Mouse (Mus musculus) forebrain, embryonic 16.5 days (tissue): Measurements from ENCODE around the gene Tlr7. TPM values are rescaled to one million over a fixed set of nuclear protein-coding genes. Genes with fewer than 3 reads are reported as not detected.

Experiments
- ATAC-seq: fragments of 200-750 bp; cut with Nextera tagmentation; 2 replicates; pipeline ENCODE4 v1.8.0; 2017; ENCODE audit warnings: mild to moderate bottlenecking, moderate library complexity
- H3K27ac ChIP-seq: fragments of 300-500 bp; sonication (generic); 2 replicates; pipeline ENCODE4 v1.5.1; 2014; ENCODE audit warnings: low read length, control low read depth
- H3K27me3 ChIP-seq: fragments of 300-500 bp; sonication (generic); replicated peaks from 2 replicates; pipeline ENCODE4 v1.6.1; 2014; ENCODE audit warnings: low read length; ENCODE audit not compliant: control insufficient read depth, insufficient read depth
- H3K36me3 ChIP-seq: fragments of 300-500 bp; sonication (generic); 2 replicates; pipeline ENCODE4 v1.6.1; 2014; ENCODE audit not compliant: control insufficient read depth, insufficient read depth
- H3K4me1 ChIP-seq: fragments of 300-500 bp; sonication (generic); replicated peaks from 2 replicates; pipeline ENCODE4 v1.6.1; 2014; ENCODE audit warnings: low read length; ENCODE audit not compliant: control insufficient read depth, insufficient read depth
- H3K4me2 ChIP-seq: fragments of 300-500 bp; sonication (generic); 2 replicates; pipeline ENCODE4 v1.6.1; 2014; ENCODE audit warnings: mild to moderate bottlenecking, low read length, control low read depth
- H3K4me3 ChIP-seq: fragments of 300-500 bp; sonication (generic); replicated peaks from 2 replicates; pipeline ENCODE4 v1.5.1; 2014; ENCODE audit warnings: mild to moderate bottlenecking, low read length, control low read depth
- H3K9ac ChIP-seq: fragments of 300-500 bp; sonication (generic); replicated peaks from 2 replicates; pipeline ENCODE4 v1.6.1; 2014; ENCODE audit warnings: low read depth, low read length, control low read depth
- H3K9me3 ChIP-seq: fragments of 300-500 bp; sonication (generic); 2 replicates; pipeline ENCODE4 v1.6.1; 2016; ENCODE audit warnings: low read length; ENCODE audit not compliant: control insufficient read depth
- WGBS: fragments of 180-500 bp; shearing (Covaris S2); extraction: QIAGEN DNeasy Blood & Tissue Kit; methylation state at CpG from one replicate; pipeline ENCODE4 v1.1.7; 2014; 5-methylcytosine and 5-hydroxymethylcytosine counted together
- polyA plus RNA-seq: library from polyadenylated mRNA; unstranded; fragments of >200 nt; fragmentation: Nextera tagmentation; extraction: Ambion mirVana; gene quantifications from 2 replicates; pipeline ENCODE4 v1.2.1, GENCODE M21; 2015

Tlr7 gene
- polyA plus RNA-seq, 1 experiment from 2014 or later: 0.13 TPM

GRCm38 (mm10) chrX:167340190-167340589 is 9.8 kb upstream of the Tlr7 start:
- no peak overlapping the region for H3K27ac ChIP-seq
- no peak overlapping the region for H3K4me3 ChIP-seq
- ATAC-seq: no peak
- H3K4me2 ChIP-seq: no peak overlapping the region
- 87% methylated on average over 2 of the region's 2 CpGs for WGBS
- no peaks in the 10 kb centered on the region for H3K9me3 ChIP-seq
- H3K9ac ChIP-seq: no peak overlapping the region
- no peaks in the 10 kb centered on the region for H3K4me1 ChIP-seq
- no peaks in the 10 kb centered on the region; the same call in 1 of the 2 replicates for H3K27me3 ChIP-seq
- H3K36me3 ChIP-seq: no peaks in the 10 kb centered on the region

- H3K9me3 ChIP-seq: no peaks in the 10 kb centered on the region
- H3K4me1 ChIP-seq: no peaks in the 10 kb centered on the region
- H3K4me3 ChIP-seq: no peak overlapping the region
- H3K27me3 ChIP-seq: no peaks in the 10 kb centered on the region; the same call in 1 of the 2 replicates
- no peak overlapping the region for H3K9ac ChIP-seq
- H3K27ac ChIP-seq: no peak overlapping the region
- no peak for ATAC-seq
- WGBS: 100% methylated on average over 1 of the region's 1 CpGs
- H3K36me3 ChIP-seq: no peaks in the 10 kb centered on the region
- no peak overlapping the region for H3K4me2 ChIP-seq
These were observed 7.6 kb upstream of the Tlr7 start for GRCm38 (mm10) chrX:167337990-167338389.

- no peak overlapping the region for H3K27ac ChIP-seq
- 92% methylated on average over 1 of the region's 1 CpGs for WGBS
These were observed 4.2 kb upstream of the Tlr7 start for GRCm38 (mm10) chrX:167334571-167334970.

GRCm38 (mm10) chrX:167332607-167333006 is 2.2 kb upstream of the Tlr7 start:
- no peaks in the 10 kb centered on the region; the same call in none of the 2 replicates for H3K4me1 ChIP-seq
- H3K36me3 ChIP-seq: no peaks in the 10 kb centered on the region
- H3K9ac ChIP-seq: no peak overlapping the region
- no peak overlapping the region for H3K4me2 ChIP-seq
- WGBS: 80% methylated on average over 1 of the region's 1 CpGs
- ATAC-seq: no peak
- no peak overlapping the region for H3K4me3 ChIP-seq
- H3K27ac ChIP-seq: no peak overlapping the region
- no peaks in the 10 kb centered on the region for H3K9me3 ChIP-seq
- no peaks in the 10 kb centered on the region for H3K27me3 ChIP-seq

More at GRCm38 (mm10) chrX:167334571-167334970, 4.2 kb upstream of the Tlr7 start:
- H3K9me3 ChIP-seq: no peaks in the 10 kb centered on the region
- no peaks in the 10 kb centered on the region; the same call in 1 of the 2 replicates for H3K4me1 ChIP-seq
- H3K36me3 ChIP-seq: no peaks in the 10 kb centered on the region
- no peak overlapping the region for H3K4me2 ChIP-seq
- ATAC-seq: no peak
- no peak overlapping the region for H3K4me3 ChIP-seq
- H3K27me3 ChIP-seq: no peaks in the 10 kb centered on the region
- H3K9ac ChIP-seq: no peak overlapping the region

- Histone ChIP-seq H3K4me3 (no peak overlapping the region), H3K4me1 (no peaks in the 10 kb centered on the region; the same call in none of the 2 replicates), H3K4me2 (no peak overlapping the region), H3K9me3 (no peaks in the 10 kb centered on the region), H3K9ac (no peak overlapping the region), H3K36me3 (no peaks in the 10 kb centered on the region), H3K27ac (no peak overlapping the region), H3K27me3 (no peaks in the 10 kb centered on the region)
- WGBS: 71% methylated on average over 4 of the region's 4 CpGs
- no peak for ATAC-seq
These were observed 635 bp upstream of the Tlr7 start for GRCm38 (mm10) chrX:167330993-167331392.

GRCm38 (mm10) chrX:167329620-167330019 is 738 bp downstream of the Tlr7 start:
- Histone ChIP-seq H3K4me3 (no peak overlapping the region), H3K4me2 (no peak overlapping the region), H3K27me3 (no peaks in the 10 kb centered on the region; the same call in 1 of the 2 replicates), H3K9me3 (no peaks in the 10 kb centered on the region), H3K36me3 (no peaks in the 10 kb centered on the region), H3K9ac (no peak overlapping the region), H3K27ac (no peak overlapping the region), H3K4me1 (no peaks in the 10 kb centered on the region; the same call in none of the 2 replicates)
- WGBS: 77% methylated on average over 1 of the region's 1 CpGs
- ATAC-seq: no peak

GRCm38 (mm10) chrX:167329098-167329497 is 1.3 kb downstream of the Tlr7 start:
- no peaks in the 10 kb centered on the region; the same call in 1 of the 2 replicates for H3K27me3 ChIP-seq
- peak; percentile 52 for ATAC-seq
- no peak overlapping the region for H3K9ac ChIP-seq
- no peaks in the 10 kb centered on the region for H3K9me3 ChIP-seq
- no peaks in the 10 kb centered on the region; the same call in none of the 2 replicates for H3K4me1 ChIP-seq
- no peak overlapping the region for H3K27ac ChIP-seq
- WGBS: 57% methylated on average over 1 of the region's 1 CpGs
- no peak overlapping the region for H3K4me3 ChIP-seq
- H3K4me2 ChIP-seq: no peak overlapping the region
- H3K36me3 ChIP-seq: no peaks in the 10 kb centered on the region

- Histone ChIP-seq H3K4me1 (no peaks in the 10 kb centered on the region; the same call in none of the 2 replicates), H3K36me3 (no peaks in the 10 kb centered on the region), H3K9me3 (no peaks in the 10 kb centered on the region), H3K9ac (no peak overlapping the region), H3K27ac (no peak overlapping the region), H3K4me2 (no peak overlapping the region), H3K27me3 (no peaks in the 10 kb centered on the region; the same call in 1 of the 2 replicates), H3K4me3 (no peak overlapping the region)
- WGBS: 91% methylated on average over 3 of the region's 3 CpGs
- ATAC-seq: no peak
These were observed 1.8 kb downstream of the Tlr7 start for GRCm38 (mm10) chrX:167328519-167328918.

- no peak overlapping the region for H3K4me3 ChIP-seq
- ATAC-seq: no peak
- WGBS: 50% methylated on average over 1 of the region's 1 CpGs
- no peaks in the 10 kb centered on the region; the same call in 1 of the 2 replicates for H3K27me3 ChIP-seq
- no peak overlapping the region for H3K27ac ChIP-seq
- H3K4me2 ChIP-seq: no peak overlapping the region
- H3K9me3 ChIP-seq: no peaks in the 10 kb centered on the region
- H3K4me1 ChIP-seq: no peaks in the 10 kb centered on the region; the same call in 1 of the 2 replicates
- no peak overlapping the region for H3K9ac ChIP-seq
- no peaks in the 10 kb centered on the region for H3K36me3 ChIP-seq
These were observed 6.6 kb downstream of the Tlr7 start for GRCm38 (mm10) chrX:167323742-167324141.
